Mouse (Mus musculus): ENCODE measurements around the gene Lingo1.

- no peak for TF ChIP-seq CTCF (IDR thresholded peaks at IDR 0.05; ENCODE audit: insufficient read depth, low read length)
- TF ChIP-seq POLR2A (IDR thresholded peaks at IDR 0.05; ENCODE audit: borderline replicate concordance, extremely low read depth, low read depth, low read length): no peak
Observed at GRCm38 (mm10) chr9:56627295-56627694, 169.0 kb downstream of the Lingo1 start.

All from lung, adult 2 months (tissue).